In the genomic region with DNA sequence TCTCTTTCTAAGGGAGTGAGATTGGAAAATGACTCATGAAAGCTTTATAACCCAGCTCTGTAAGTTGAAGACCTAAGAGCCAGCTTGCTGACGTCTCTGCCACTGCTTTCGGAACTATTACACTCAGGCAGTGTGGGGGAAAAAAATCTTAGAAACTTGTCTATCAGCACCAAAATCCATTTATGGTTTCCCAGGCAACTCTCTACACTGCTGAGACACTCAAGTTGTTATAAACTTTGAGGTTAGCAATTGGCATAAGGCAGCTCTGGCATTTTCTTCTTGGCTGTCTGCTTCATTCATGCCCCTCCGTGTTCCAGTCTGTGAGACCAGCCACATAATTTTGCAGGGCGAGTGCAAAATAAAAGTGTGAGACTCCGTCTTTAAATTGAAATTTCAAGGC, we compare ENCODE assay signal across 19 mouse cellular contexts. TPM values are rescaled to one million over a fixed set of nuclear protein-coding genes. Genes with fewer than 3 reads are reported as not detected.
DNase-seq lines count a peak whose midpoint lies in the region; ATAC-seq and TF ChIP-seq lines count a peak whose summit lies in the region.
"Had no signal": no experiment of that assay in that cellular context is flagged by ENCODE, and none has a peak within 500 bp of the region (broad histone marks: within the 10 kb centered on the region; RNA-seq: fewer than 3 reads in every experiment).

No protein-coding gene starts in this region.

- 39% methylated on average over 5 of the region's 5 CpGs for WGBS in olfactory bulb, adult 2 months

- H3K27ac ChIP-seq in olfactory bulb, adult 2 months (ENCODE audit: insufficient read depth, low read depth, low read length) = peak overlapping the region; percentile 52; the same call in 1 of the 2 replicates
- no peak overlapping the region for H3K27ac ChIP-seq in gastrocnemius, adult 2 months
- H3K27ac ChIP-seq: embryonic facial prominence, embryonic 12.5 days; hindbrain, embryonic 12.5 days had no signal

- intact Hi-C loops in gastrocnemius, adult 2 months (cut with DNase I) = no loop called here

- no peak for DNase-seq in frontal cortex, postnatal 14 days (ENCODE audit: low spot score in 2 of 2)
- DNase-seq in right cerebral cortex, adult 18-20 months = peak; percentile 21
- no peak for DNase-seq in right cerebral cortex, adult 2 months (ENCODE audit: low spot score in 2 of 2)
- no peak for DNase-seq in gastrocnemius, adult 2 months
- DNase-seq: adrenal gland, adult 2 months; adrenal gland, postnatal 25 days; cerebellum, adult 11 months; cerebellum, adult 8-10 months; cerebellum, postnatal 14 days; embryo, embryonic 11 days; gastrocnemius, postnatal 25 days; heart, postnatal 36 days had no signal

- TF ChIP-seq POLR2A in olfactory bulb, adult 2 months (IDR thresholded peaks at IDR 0.05; ENCODE audit: insufficient read depth, low read depth, low read length) = no peak

- TF ChIP-seq CTCF in olfactory bulb, adult 2 months (IDR thresholded peaks at IDR 0.05; ENCODE audit: insufficient read depth, low read depth, low read length) = no peak
- no peak for TF ChIP-seq CTCF in gastrocnemius, adult 2 months (IDR thresholded peaks at IDR 0.05)

- H3K4me3 ChIP-seq in olfactory bulb, adult 2 months (ENCODE audit: insufficient read depth, low read depth, low read length) = no peak overlapping the region
- no peak overlapping the region for H3K4me3 ChIP-seq in gastrocnemius, adult 2 months
- H3K4me3 ChIP-seq: embryonic facial prominence, embryonic 12.5 days; heart, embryonic 12.5 days; hindbrain, embryonic 12.5 days had no signal

- peaks cover 4% of the 10 kb centered on the region for H3K4me1 ChIP-seq in olfactory bulb, adult 2 months (ENCODE audit: control insufficient read depth, insufficient read depth, low read length)
- H3K4me1 ChIP-seq: embryonic facial prominence, embryonic 12.5 days; heart, embryonic 12.5 days; hindbrain, embryonic 12.5 days had no signal

- peak; percentile 79 for ATAC-seq in frontal cortex, adult (ENCODE audit: low TSS enrichment)
- ATAC-seq: forebrain, embryonic 14.5 days had no signal

RNA-seq across cellular contexts. Expression of gene Klf9, which starts 34.2 kb away (rescaled TPM):
- polyA plus RNA-seq in olfactory bulb, adult 2 months (2012; ENCODE audit: insufficient read depth, insufficient read length, low replicate concordance, missing spikeins) = 102 and 132 TPM in 2 replicates
- 100 to 1,000 TPM; 144 to 162 TPM for total RNA-seq in gastrocnemius, adult 2 months (2021)
- total RNA-seq: CH12.LX had no signal
